Mouse (Mus musculus): ENCODE measurements around the gene Dpp9. TPM values are rescaled to one million over a fixed set of nuclear protein-coding genes. Genes with fewer than 3 reads are reported as not detected.
A peak's percentile ranks its signal among the peaks of the same experiment; 100 is the strongest.
"Not testable (repeated sequence)": the region's sequence is repeated elsewhere in the genome, so short reads cannot be mapped to it uniquely, and the experiment has no call there.

The Dpp9 gene
- 31.0 and 34.3 TPM in 2 replicates for polyA plus RNA-seq (2016; fragmentation: Nextera tagmentation; extraction: Ambion mirVana)

GRCm38 (mm10) chr17:56218377-56219191, at the start of gene Dpp9:
Dpp9 (minus strand) TSS chr17:56218905.
- WGBS: 1% methylated on average over 78 of the region's 78 CpGs

GRCm38 (mm10) chr17:56266271-56266670, 47.6 kb upstream of the Dpp9 start:
- DNase-seq (ENCODE audit: low spot score): no peak
- 46% methylated on average over 3 of the region's 3 CpGs for WGBS
- Histone ChIP-seq H3K27ac (no peak overlapping the region), H3K4me1 (peaks cover 34% of the 10 kb centered on the region), H3K4me3 (no peak overlapping the region), H3K27me3 (ENCODE audit: insufficient read depth, poor library complexity, severe bottlenecking) (no peaks in the 10 kb centered on the region), H3K9me3 (no peaks in the 10 kb centered on the region), H3K36me3 (peaks cover 39% of the 10 kb centered on the region)

More at GRCm38 (mm10) chr17:56218377-56219191, at the start of gene Dpp9:
- Histone ChIP-seq H3K27me3 (ENCODE audit: insufficient read depth, poor library complexity, severe bottlenecking) (no peaks in the 10 kb centered on the region), H3K36me3 (peaks cover 14% of the 10 kb centered on the region; the same call in 1 of the 2 replicates), H3K9me3 (no peaks in the 10 kb centered on the region), H3K4me1 (peaks cover 24% of the 10 kb centered on the region), H3K27ac (peak within 1 kb of the TSS; percentile 97), H3K4me3 (peak within 1 kb of the TSS; percentile 96)
- peak; percentile 98 for DNase-seq (ENCODE audit: low spot score)

GRCm38 (mm10) chr17:56265869-56266268, 47.2 kb upstream of the Dpp9 start:
- WGBS: 88% methylated on average over 3 of the region's 3 CpGs
- DNase-seq (ENCODE audit: low spot score): no peak
- no peaks in the 10 kb centered on the region for H3K9me3 ChIP-seq

GRCm38 (mm10) chr17:56265011-56265410, 46.3 kb upstream of the Dpp9 start:
- DNase-seq (ENCODE audit: low spot score): no peak
- WGBS: 84% methylated on average over 4 of the region's 4 CpGs
- H3K27ac ChIP-seq: no peak overlapping the region
- peaks cover 39% of the 10 kb centered on the region for H3K36me3 ChIP-seq
- no peaks in the 10 kb centered on the region for H3K27me3 ChIP-seq (ENCODE audit: insufficient read depth, poor library complexity, severe bottlenecking)
- peaks cover 45% of the 10 kb centered on the region for H3K4me1 ChIP-seq
- H3K4me3 ChIP-seq: no peak overlapping the region
- no peaks in the 10 kb centered on the region for H3K9me3 ChIP-seq

More at GRCm38 (mm10) chr17:56265869-56266268, 47.2 kb upstream of the Dpp9 start:
- Histone ChIP-seq H3K27ac (no peak overlapping the region), H3K4me3 (no peak overlapping the region), H3K36me3 (peaks cover 39% of the 10 kb centered on the region), H3K27me3 (ENCODE audit: insufficient read depth, poor library complexity, severe bottlenecking) (no peaks in the 10 kb centered on the region), H3K4me1 (peaks cover 38% of the 10 kb centered on the region)

- Histone ChIP-seq H3K4me1 (peaks cover 47% of the 10 kb centered on the region), H3K36me3 (peaks cover 45% of the 10 kb centered on the region), H3K4me3 (no peak overlapping the region), H3K9me3 (no peaks in the 10 kb centered on the region), H3K27me3 (ENCODE audit: insufficient read depth, poor library complexity, severe bottlenecking) (no peaks in the 10 kb centered on the region), H3K27ac (no peak overlapping the region)
- DNase-seq (ENCODE audit: low spot score): peak; percentile 86
- WGBS: 14% methylated on average over 8 of the region's 8 CpGs
Observed at GRCm38 (mm10) chr17:56264020-56264419, 45.3 kb upstream of the Dpp9 start.

- WGBS: 66% methylated on average over 3 of the region's 3 CpGs
- peaks cover 59% of the 10 kb centered on the region for H3K4me1 ChIP-seq
- peaks cover 56% of the 10 kb centered on the region for H3K36me3 ChIP-seq
Observed at GRCm38 (mm10) chr17:56262645-56263094, 44.0 kb upstream of the Dpp9 start.

GRCm38 (mm10) chr17:56261166-56261565, 42.5 kb upstream of the Dpp9 start:
- Histone ChIP-seq H3K4me1 (peaks cover 65% of the 10 kb centered on the region), H3K4me3 (0 out of 2 replicates have a peak overlapping the region, but pooled peaks have one; percentile 15), H3K36me3 (peaks cover 58% of the 10 kb centered on the region), H3K9me3 (no peaks in the 10 kb centered on the region), H3K27me3 (ENCODE audit: insufficient read depth, poor library complexity, severe bottlenecking) (no peaks in the 10 kb centered on the region), H3K27ac (0 out of 2 replicates have a peak overlapping the region, but pooled peaks have one; percentile 25)
- DNase-seq (ENCODE audit: low spot score): no peak
- WGBS: 82% methylated on average over 3 of the region's 3 CpGs

More at GRCm38 (mm10) chr17:56262645-56263094, 44.0 kb upstream of the Dpp9 start:
- Histone ChIP-seq H3K4me3 (no peak overlapping the region), H3K27me3 (ENCODE audit: insufficient read depth, poor library complexity, severe bottlenecking) (no peaks in the 10 kb centered on the region), H3K27ac (peak overlapping the region; percentile 59), H3K9me3 (no peaks in the 10 kb centered on the region)
- no peak for DNase-seq (ENCODE audit: low spot score)

- Histone ChIP-seq H3K36me3 (peaks cover 51% of the 10 kb centered on the region), H3K27ac (no peak overlapping the region), H3K4me3 (no peak overlapping the region), H3K9me3 (no peaks in the 10 kb centered on the region), H3K27me3 (ENCODE audit: insufficient read depth, poor library complexity, severe bottlenecking) (no peaks in the 10 kb centered on the region), H3K4me1 (peaks cover 62% of the 10 kb centered on the region)
- 88% methylated on average over 10 of the region's 10 CpGs for WGBS
- DNase-seq (ENCODE audit: low spot score): no peak
Observed at GRCm38 (mm10) chr17:56259301-56260037, 40.8 kb upstream of the Dpp9 start.

GRCm38 (mm10) chr17:56258812-56259211, 40.1 kb upstream of the Dpp9 start:
- H3K27ac ChIP-seq; DNase-seq (ENCODE audit: low spot score); H3K27me3 ChIP-seq (ENCODE audit: insufficient read depth, poor library complexity, severe bottlenecking); H3K4me3 ChIP-seq; H3K9me3 ChIP-seq: not testable (repeated sequence)
- Histone ChIP-seq H3K4me1 (peaks cover 62% of the 10 kb centered on the region), H3K36me3 (peaks cover 51% of the 10 kb centered on the region)
- WGBS: 70% methylated on average over 2 of the region's 2 CpGs

- not testable (repeated sequence) for H3K9me3 ChIP-seq; H3K27me3 ChIP-seq (ENCODE audit: insufficient read depth, poor library complexity, severe bottlenecking); H3K27ac ChIP-seq; DNase-seq (ENCODE audit: low spot score)
- H3K36me3 ChIP-seq: peaks cover 51% of the 10 kb centered on the region
- peaks cover 61% of the 10 kb centered on the region for H3K4me1 ChIP-seq
- H3K4me3 ChIP-seq: peak overlapping the region; percentile 76; the same call in 1 of the 2 replicates
- WGBS: 95% methylated on average over 19 of the region's 19 CpGs
Observed at GRCm38 (mm10) chr17:56258269-56258668, 39.6 kb upstream of the Dpp9 start.

- Histone ChIP-seq H3K4me3 (peak overlapping the region; percentile 76), H3K36me3 (peaks cover 44% of the 10 kb centered on the region), H3K9me3 (no peaks in the 10 kb centered on the region), H3K27ac (peak overlapping the region; percentile 82), H3K4me1 (peaks cover 52% of the 10 kb centered on the region), H3K27me3 (ENCODE audit: insufficient read depth, poor library complexity, severe bottlenecking) (no peaks in the 10 kb centered on the region)
- DNase-seq (ENCODE audit: low spot score): no peak
- 7% methylated on average over 58 of the region's 58 CpGs for WGBS
Observed at GRCm38 (mm10) chr17:56257181-56257894, 38.6 kb upstream of the Dpp9 start.

GRCm38 (mm10) chr17:56256239-56256881, 37.7 kb upstream of the Dpp9 start, which contains the start of gene Fem1a:
Fem1a (plus strand) TSS chr17:56256810.
- Histone ChIP-seq H3K27me3 (ENCODE audit: insufficient read depth, poor library complexity, severe bottlenecking) (no peaks in the 10 kb centered on the region), H3K36me3 (peaks cover 37% of the 10 kb centered on the region), H3K4me3 (peak within 1 kb of the TSS; percentile 76), H3K9me3 (no peaks in the 10 kb centered on the region), H3K27ac (peak within 1 kb of the TSS; percentile 89), H3K4me1 (peaks cover 43% of the 10 kb centered on the region)
- peak; percentile 99 for DNase-seq (ENCODE audit: low spot score)
- under 1% methylated on average over 28 of the region's 28 CpGs for WGBS
